Mouse (Mus musculus) heart, adult 2 months (tissue): ENCODE results near the gene Nfia.

Experiments
- CTCF ChIP-seq: fragments of 200-600 bp; IDR thresholded peaks from 2 replicates; pipeline ENCODE4 v1.8.1; 2022; ENCODE audit warnings: antibody characterized with exemption, mild to moderate bottlenecking, moderate library complexity
- EP300 ChIP-seq: fragments of 200-500 bp; IDR thresholded peaks from 2 replicates; pipeline ENCODE4 v1.6.1; 2011; ENCODE audit warnings: low read depth, low read length, control low read depth; ENCODE audit not compliant: insufficient read depth

DNA sequence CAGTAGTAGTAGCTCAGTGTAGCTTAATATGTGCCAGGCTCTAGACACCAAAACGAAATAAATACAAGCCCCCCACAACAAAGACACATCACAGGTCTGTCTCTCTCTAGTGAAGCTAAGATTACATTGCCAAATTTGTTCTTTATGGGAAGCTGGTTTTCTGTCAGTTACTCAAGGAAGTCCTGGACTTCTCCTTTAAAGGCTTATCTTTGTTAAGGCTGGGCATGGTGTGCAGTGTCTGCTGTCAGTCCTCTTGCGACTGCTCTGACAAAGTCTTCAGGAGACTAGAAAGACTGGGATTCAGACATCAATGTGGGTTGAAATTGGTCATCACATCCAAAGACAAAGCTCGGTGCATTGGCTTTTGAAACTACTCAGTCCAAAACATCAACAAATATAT lies 36.4 kb downstream of the Nfia start:
- TF ChIP-seq CTCF: no peak
- TF ChIP-seq EP300: no peak
